Mouse (Mus musculus) cerebellum, adult 2 months (tissue): ENCODE data around the gene Cers3.

Experiments
- CTCF ChIP-seq: fragments of 200-500 bp; IDR thresholded peaks from 2 replicates; pipeline ENCODE4 v1.5.1; 2011; ENCODE audit warnings: low read depth, mild to moderate bottlenecking, control low read depth, low read length, moderate library complexity, borderline replicate concordance; ENCODE audit not compliant: insufficient read depth
- POLR2A ChIP-seq: fragments of 200-500 bp; IDR thresholded peaks from 2 replicates; pipeline ENCODE4 v1.6.1; 2011; ENCODE audit warnings: low read length, control low read depth, borderline replicate concordance; ENCODE audit not compliant: insufficient read depth

GRCm38 (mm10) chr7:66847299-66847698 lies 104.0 kb downstream of the Cers3 start:
- TF ChIP-seq POLR2A (no peak), CTCF (no peak)
